Mouse (Mus musculus) midbrain, postnatal 0 days (tissue): ENCODE measurements at regions not wholly inside any gene's neighbourhood (a gene's known extent, or its start where the extent isn't known, plus 50 kb on each side); places are given as distances from the start of the nearest gene placed in this dataset.

Source experiments
- ATAC-seq: fragments of 200-750 bp; cut with Nextera tagmentation; 2 replicates; pipeline ENCODE4 v1.8.0; 2017; ENCODE audit warnings: moderate number of reproducible peaks, mild to moderate bottlenecking, moderate TSS enrichment, moderate library complexity; ENCODE audit not compliant: low FRiP score
- DNase-seq: peaks from one replicate; pipeline ENCODE4 v3.0.0-alpha.2; 2015; ENCODE audit warnings: low spot score
- H3K27ac ChIP-seq: fragments of 300-500 bp; sonication (generic); 2 replicates; pipeline ENCODE4 v1.5.1; 2014; ENCODE audit warnings: low read depth, mild to moderate bottlenecking, low read length, mixed read lengths
- H3K27me3 ChIP-seq: fragments of 300-500 bp; sonication (generic); 2 replicates; pipeline ENCODE4 v1.6.1; 2014; ENCODE audit warnings: low read length, control low read depth, mixed read lengths; ENCODE audit not compliant: insufficient read depth
- H3K36me3 ChIP-seq: fragments of 300-500 bp; sonication (generic); 2 replicates; pipeline ENCODE4 v1.6.1; 2014; ENCODE audit warnings: low read length, control low read depth, mixed read lengths; ENCODE audit not compliant: insufficient read depth
- H3K4me1 ChIP-seq: fragments of 300-500 bp; sonication (generic); 2 replicates; pipeline ENCODE4 v1.6.1; 2014; ENCODE audit warnings: mild to moderate bottlenecking, control low read depth, antibody characterized with exemption, low read length, mixed read lengths; ENCODE audit not compliant: insufficient read depth
- H3K4me2 ChIP-seq: fragments of 300-500 bp; sonication (generic); 2 replicates; pipeline ENCODE4 v1.6.1; 2014; ENCODE audit warnings: low read depth, mild to moderate bottlenecking, low read length, mixed read lengths; ENCODE audit not compliant: poor library complexity, severe bottlenecking
- H3K4me3 ChIP-seq: fragments of 300-500 bp; sonication (generic); 2 replicates; pipeline ENCODE4 v1.5.1; 2014; ENCODE audit warnings: low read depth, mild to moderate bottlenecking, low read length, moderate library complexity
- H3K9ac ChIP-seq: fragments of 300-500 bp; sonication (generic); replicated peaks from 2 replicates; pipeline ENCODE4 v1.6.1; 2014; ENCODE audit warnings: mild to moderate bottlenecking, low read length, moderate library complexity, mixed read lengths; ENCODE audit not compliant: poor library complexity, severe bottlenecking
- H3K9me3 ChIP-seq: fragments of 300-500 bp; sonication (generic); 2 replicates; pipeline ENCODE4 v1.6.1; 2016; ENCODE audit warnings: low read length, control low read depth
- CTCF ChIP-seq: IDR thresholded peaks from 2 replicates; pipeline ENCODE4 v1.5.1; 2016; ENCODE audit warnings: antibody characterized with exemption, mild to moderate bottlenecking
- WGBS: fragments of 180-500 bp; shearing (Covaris S2); extraction: QIAGEN DNeasy Blood & Tissue Kit; methylation state at CpG from one replicate; pipeline ENCODE4 v1.1.7; 2014; 5-methylcytosine and 5-hydroxymethylcytosine counted together

- Histone ChIP-seq H3K4me3 (no peak overlapping the region), H3K4me1 (no peaks in the 10 kb centered on the region), H3K9me3 (no peaks in the 10 kb centered on the region), H3K36me3 (no peaks in the 10 kb centered on the region), H3K9ac (no peak overlapping the region), H3K27me3 (no peaks in the 10 kb centered on the region), H3K4me2 (no peak overlapping the region), H3K27ac (no peak overlapping the region)
- TF ChIP-seq CTCF, result peak; percentile 13; the same call in 1 of the 2 replicates
- DNase-seq, result no peak
- no peak for ATAC-seq
- 75% methylated on average over 5 of the region's 5 CpGs for WGBS
Measured at GRCm38 (mm10) chr7:34534241-34534640, 122.3 kb downstream of the Kctd15 start.

- H3K9ac ChIP-seq, result no peak overlapping the region
- DNase-seq (no peak), ATAC-seq (no peak)
- H3K4me3 ChIP-seq, result no peak overlapping the region
- no peaks in the 10 kb centered on the region for H3K9me3 ChIP-seq
- no peaks in the 10 kb centered on the region for H3K36me3 ChIP-seq
- H3K27ac ChIP-seq, result no peak overlapping the region
- no peak for TF ChIP-seq CTCF
- H3K27me3 ChIP-seq, result no peaks in the 10 kb centered on the region
- H3K4me1 ChIP-seq, result no peaks in the 10 kb centered on the region
- no peak overlapping the region for H3K4me2 ChIP-seq
- WGBS, result 85% methylated on average over 3 of the region's 3 CpGs
Measured at GRCm38 (mm10) chr7:34531639-34532038, 124.9 kb downstream of the Kctd15 start.

DNA sequence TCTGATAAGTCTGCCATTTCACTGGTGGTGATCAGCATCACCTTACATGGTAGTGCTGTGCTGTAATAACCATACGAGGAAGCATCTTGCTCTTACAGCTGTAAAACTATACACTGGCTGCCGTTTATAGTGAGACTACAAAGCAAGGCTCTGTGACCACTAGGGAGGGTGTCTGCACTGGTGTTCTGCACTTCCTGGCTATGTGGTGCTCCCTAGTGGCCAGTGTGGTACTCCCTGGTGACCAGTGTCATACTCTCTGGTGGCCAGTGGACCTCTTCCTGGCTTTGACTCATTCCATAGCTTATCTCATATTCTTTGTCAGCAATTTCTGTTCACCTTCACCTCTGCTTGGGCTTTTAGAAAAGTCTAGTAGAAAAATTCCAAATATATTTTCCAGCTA lies 114.7 kb upstream of the Lsm14a start:
- H3K36me3 ChIP-seq, result no peaks in the 10 kb centered on the region
- H3K4me1 ChIP-seq, result no peaks in the 10 kb centered on the region
- H3K27me3 ChIP-seq, result no peaks in the 10 kb centered on the region
- H3K4me2 ChIP-seq, result no peak overlapping the region
- no peak overlapping the region for H3K4me3 ChIP-seq
- no peak for ATAC-seq
- peak; percentile 34; the same call in 1 of the 2 replicates for TF ChIP-seq CTCF
- no peaks in the 10 kb centered on the region for H3K9me3 ChIP-seq
- no peak overlapping the region for H3K27ac ChIP-seq
- no peak for DNase-seq
- 76% methylated on average over 2 of the region's 2 CpGs for WGBS
- no peak overlapping the region for H3K9ac ChIP-seq

DNA sequence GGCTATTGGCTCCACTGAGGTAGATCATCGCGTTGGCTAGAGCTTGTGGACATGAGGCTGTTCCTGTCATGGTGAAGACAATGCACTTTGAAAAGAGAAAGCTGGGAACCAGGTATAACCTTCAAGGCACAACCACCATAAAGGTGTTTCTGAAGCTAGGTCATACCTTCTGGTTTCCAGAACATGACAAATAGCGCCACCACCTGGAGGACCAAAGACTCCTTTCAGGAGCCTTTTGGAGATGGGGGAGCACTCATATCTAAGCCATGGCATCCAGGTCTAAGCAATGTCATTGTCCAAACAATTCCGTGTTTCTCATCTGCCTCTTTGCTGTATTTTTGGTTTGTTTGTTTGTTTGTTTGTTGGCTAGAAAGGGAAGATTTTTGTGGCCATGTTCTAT lies 113.7 kb upstream of the Lsm14a start:
- Histone ChIP-seq H3K36me3 (no peaks in the 10 kb centered on the region), H3K4me1 (no peaks in the 10 kb centered on the region), H3K4me3 (no peak overlapping the region), H3K9me3 (no peaks in the 10 kb centered on the region), H3K27ac (no peak overlapping the region), H3K9ac (no peak overlapping the region), H3K4me2 (no peak overlapping the region), H3K27me3 (no peaks in the 10 kb centered on the region)
- no peak for TF ChIP-seq CTCF
- no peak for DNase-seq
- no peak for ATAC-seq
- WGBS, result 67% methylated on average over 4 of the region's 4 CpGs

DNA sequence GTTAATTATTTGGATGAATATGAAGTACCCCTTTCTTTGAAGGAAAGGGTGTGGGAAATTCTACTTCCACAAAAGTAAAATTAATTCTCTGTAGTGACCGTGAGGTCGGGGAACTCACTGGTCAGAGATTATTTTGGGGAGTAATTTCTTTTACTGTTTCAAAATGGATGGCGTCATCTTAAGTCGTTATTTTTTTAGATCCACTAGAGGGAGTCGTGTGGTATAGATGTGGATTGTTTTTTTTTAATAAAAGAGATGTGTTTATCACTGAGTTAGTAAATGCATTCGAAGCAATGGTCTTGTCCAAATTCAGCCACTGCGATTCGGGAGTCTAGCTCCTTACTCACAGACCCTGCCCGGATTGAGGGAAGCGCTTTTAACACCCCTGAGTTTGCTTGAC lies 100.8 kb upstream of the Lsm14a start:
- Histone ChIP-seq H3K27me3 (no peaks in the 10 kb centered on the region), H3K4me3 (no peak overlapping the region), H3K4me2 (no peak overlapping the region), H3K9me3 (no peaks in the 10 kb centered on the region), H3K36me3 (no peaks in the 10 kb centered on the region), H3K4me1 (no peaks in the 10 kb centered on the region), H3K27ac (no peak overlapping the region), H3K9ac (no peak overlapping the region)
- DNase-seq (peak; percentile 58), ATAC-seq (no peak)
- peak; percentile 67 for TF ChIP-seq CTCF
- WGBS, result 56% methylated on average over 10 of the region's 10 CpGs

DNA sequence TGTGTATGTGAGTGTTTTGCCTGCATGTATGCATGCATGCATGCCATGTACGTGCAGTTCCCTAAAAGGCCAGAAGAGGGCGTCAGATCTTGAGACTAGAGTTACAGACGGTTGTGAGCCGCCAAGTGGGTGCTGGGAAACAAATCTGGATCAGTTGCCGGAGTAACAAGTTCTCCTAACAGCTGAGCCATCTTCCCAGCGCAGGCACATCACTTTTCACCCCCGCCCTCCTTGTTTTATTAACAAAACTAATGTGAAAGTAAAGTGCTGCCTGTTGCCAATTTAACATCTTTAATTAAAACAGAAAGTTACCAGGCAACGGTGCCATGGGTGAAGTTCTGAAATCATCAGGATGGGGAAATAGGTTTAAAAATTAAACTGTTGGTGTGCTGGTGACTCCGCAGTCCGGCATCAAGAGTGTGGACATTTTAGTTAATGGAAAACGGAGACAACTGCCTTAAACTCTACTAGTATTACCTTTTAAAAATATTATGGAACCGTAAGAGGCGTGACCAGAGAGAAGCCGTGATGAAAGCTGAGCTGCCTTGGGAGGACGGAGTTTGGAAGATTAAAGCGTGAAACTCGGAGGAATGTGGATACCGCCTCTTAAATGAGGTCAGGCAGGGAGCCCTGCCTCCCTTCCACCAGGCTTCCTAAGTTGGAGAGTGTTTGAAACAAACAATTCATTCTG lies 91.9 kb upstream of the Lsm14a start:
- WGBS, result 77% methylated on average over 18 of the region's 18 CpGs
- Histone ChIP-seq H3K27ac (no peak overlapping the region), H3K4me3 (no peak overlapping the region), H3K4me1 (no peaks in the 10 kb centered on the region), H3K9ac (no peak overlapping the region), H3K36me3 (no peaks in the 10 kb centered on the region), H3K27me3 (no peaks in the 10 kb centered on the region), H3K4me2 (no peak overlapping the region), H3K9me3 (no peaks in the 10 kb centered on the region)
- peak; percentile 40; the same call in 1 of the 2 replicates for TF ChIP-seq CTCF
- ATAC-seq (no peak), DNase-seq (no peak)
